Mouse (Mus musculus): ENCODE measurements at regions not wholly inside any gene's neighbourhood (a gene's known extent, or its start where the extent isn't known, plus 50 kb on each side); places are given as distances from the start of the nearest gene placed in this dataset.

- DNase-seq (ENCODE audit: extremely low spot score in 1 of 2, low spot score in 1 of 2) = no peak
These were observed 242.3 kb upstream of the Klf4 start for GRCm38 (mm10) chr4:55774571-55774970.

- DNase-seq (ENCODE audit: extremely low spot score in 1 of 2, low spot score in 1 of 2) = no peak
These were observed 237.4 kb upstream of the Klf4 start for GRCm38 (mm10) chr4:55769656-55770055.

GRCm38 (mm10) chr4:55768325-55768724, 236.1 kb upstream of the Klf4 start:
- no peak for DNase-seq (ENCODE audit: extremely low spot score in 1 of 2, low spot score in 1 of 2)

- no peak for DNase-seq (ENCODE audit: extremely low spot score in 1 of 2, low spot score in 1 of 2)
These were observed 234.9 kb upstream of the Klf4 start for GRCm38 (mm10) chr4:55767133-55767532.

- no peak for DNase-seq (ENCODE audit: extremely low spot score in 1 of 2, low spot score in 1 of 2)
These were observed 233.5 kb upstream of the Klf4 start for GRCm38 (mm10) chr4:55765780-55766179.

GRCm38 (mm10) chr4:55763112-55763511, 230.8 kb upstream of the Klf4 start:
- DNase-seq (ENCODE audit: extremely low spot score in 1 of 2, low spot score in 1 of 2) = no peak

- DNase-seq (ENCODE audit: extremely low spot score in 1 of 2, low spot score in 1 of 2) = no peak
These were observed 230.1 kb upstream of the Klf4 start for GRCm38 (mm10) chr4:55762389-55762788.

- DNase-seq (ENCODE audit: extremely low spot score in 1 of 2, low spot score in 1 of 2) = peak in 1 of 2 experiments; percentile 8
These were observed 225.1 kb upstream of the Klf4 start for GRCm38 (mm10) chr4:55757148-55757927.

GRCm38 (mm10) chr4:55749949-55750600, 217.8 kb upstream of the Klf4 start:
- no peak for DNase-seq (ENCODE audit: extremely low spot score in 1 of 2, low spot score in 1 of 2)

GRCm38 (mm10) chr4:55741355-55741754, 209.1 kb upstream of the Klf4 start:
- DNase-seq (ENCODE audit: extremely low spot score in 1 of 2, low spot score in 1 of 2) = no peak

GRCm38 (mm10) chr4:55740062-55740461, 207.8 kb upstream of the Klf4 start:
- no peak for DNase-seq (ENCODE audit: extremely low spot score in 1 of 2, low spot score in 1 of 2)

GRCm38 (mm10) chr4:55738714-55739113, 206.4 kb upstream of the Klf4 start:
- no peak for DNase-seq (ENCODE audit: extremely low spot score in 1 of 2, low spot score in 1 of 2)

GRCm38 (mm10) chr4:55735453-55735852, 203.2 kb upstream of the Klf4 start:
- DNase-seq (ENCODE audit: extremely low spot score in 1 of 2, low spot score in 1 of 2) = no peak

GRCm38 (mm10) chr4:55734331-55734730, 202.1 kb upstream of the Klf4 start:
- no peak for DNase-seq (ENCODE audit: extremely low spot score in 1 of 2, low spot score in 1 of 2)

GRCm38 (mm10) chr4:55733223-55733622, 201.0 kb upstream of the Klf4 start:
- DNase-seq (ENCODE audit: extremely low spot score in 1 of 2, low spot score in 1 of 2) = no peak

- DNase-seq (ENCODE audit: extremely low spot score in 1 of 2, low spot score in 1 of 2) = peak; percentile 69 to 82
These were observed 199.7 kb upstream of the Klf4 start for GRCm38 (mm10) chr4:55732006-55732405.

- DNase-seq (ENCODE audit: extremely low spot score in 1 of 2, low spot score in 1 of 2) = no peak
These were observed 198.0 kb upstream of the Klf4 start for GRCm38 (mm10) chr4:55730266-55730665.

GRCm38 (mm10) chr4:55727178-55727577, 194.9 kb upstream of the Klf4 start:
- no peak for DNase-seq (ENCODE audit: extremely low spot score in 1 of 2, low spot score in 1 of 2)

- no peak for DNase-seq (ENCODE audit: extremely low spot score in 1 of 2, low spot score in 1 of 2)
These were observed 193.8 kb upstream of the Klf4 start for GRCm38 (mm10) chr4:55726081-55726480.

- DNase-seq (ENCODE audit: extremely low spot score in 1 of 2, low spot score in 1 of 2) = no peak
These were observed 192.0 kb upstream of the Klf4 start for GRCm38 (mm10) chr4:55724286-55724685.

- DNase-seq (ENCODE audit: extremely low spot score in 1 of 2, low spot score in 1 of 2) = no peak
These were observed 190.9 kb upstream of the Klf4 start for GRCm38 (mm10) chr4:55723124-55723523.

GRCm38 (mm10) chr4:55722388-55722787, 190.1 kb upstream of the Klf4 start:
- DNase-seq (ENCODE audit: extremely low spot score in 1 of 2, low spot score in 1 of 2) = no peak
